Mouse (Mus musculus): ENCODE measurements at regions not wholly inside any gene's neighbourhood (a gene's known extent, or its start where the extent isn't known, plus 50 kb on each side); places are given as distances from the start of the nearest gene placed in this dataset.

- TF ChIP-seq CTCF (IDR thresholded peaks at IDR 0.05; ENCODE audit: extremely low read depth, insufficient read length, insufficient replicate concordance, low read depth, low read length) (no peak), POLR2A (IDR thresholded peaks at IDR 0.05; ENCODE audit: low read depth, low read length) (no peak)
Measured at GRCm38 (mm10) chr12:16045791-16046494, 229.2 kb upstream of the Trib2 start.

Data from small intestine, adult 2 months (tissue).